Mouse (Mus musculus): ENCODE measurements around the gene Tmco2. TPM values are rescaled to one million over a fixed set of nuclear protein-coding genes. Genes with fewer than 3 reads are reported as not detected.
"Not testable (repeated sequence)": the region's sequence is repeated elsewhere in the genome, so short reads cannot be mapped to it uniquely, and the experiment has no call there.

The Tmco2 gene
- polyA plus RNA-seq, 1 experiment = not detected

GRCm38 (mm10) chr4:121065336-121065735 is 43.7 kb downstream of the Tmco2 start:
- H3K4me3 ChIP-seq (replicated peaks; ENCODE audit: extremely low read depth, low read depth, low read length) = no peak overlapping the region
- WGBS = 64% methylated on average over 2 of the region's 2 CpGs
- TF ChIP-seq POLR2A (IDR thresholded peaks at IDR 0.05; ENCODE audit: borderline replicate concordance, extremely low read depth, low read depth, low read length) (no peak), CTCF (IDR thresholded peaks at IDR 0.05; ENCODE audit: insufficient read depth, low read length) (no peak)
- H3K4me1 ChIP-seq (ENCODE audit: control insufficient read depth, insufficient read depth, low read length) = no peaks in the 10 kb centered on the region
- no peak for DNase-seq

- H3K4me1 ChIP-seq (ENCODE audit: control insufficient read depth, insufficient read depth, low read length); DNase-seq; H3K4me3 ChIP-seq (replicated peaks; ENCODE audit: extremely low read depth, low read depth, low read length): not testable (repeated sequence)
- 85% methylated on average over 10 of the region's 10 CpGs for WGBS
Observed at GRCm38 (mm10) chr4:121059218-121059617, 49.8 kb downstream of the Tmco2 start.

- TF ChIP-seq POLR2A (IDR thresholded peaks at IDR 0.05; ENCODE audit: borderline replicate concordance, extremely low read depth, low read depth, low read length) (no peak), CTCF (IDR thresholded peaks at IDR 0.05; ENCODE audit: insufficient read depth, low read length) (no peak)
- 49% methylated on average over 2 of the region's 2 CpGs for WGBS
- no peak for DNase-seq
Observed at GRCm38 (mm10) chr4:121057032-121057431, 52.0 kb downstream of the Tmco2 start.

GRCm38 (mm10) chr4:121056342-121056741 is 52.7 kb downstream of the Tmco2 start:
- Histone ChIP-seq H3K4me3 (replicated peaks; ENCODE audit: extremely low read depth, low read depth, low read length) (no peak overlapping the region), H3K4me1 (ENCODE audit: control insufficient read depth, insufficient read depth, low read length) (no peaks in the 10 kb centered on the region)
- TF ChIP-seq POLR2A (IDR thresholded peaks at IDR 0.05; ENCODE audit: borderline replicate concordance, extremely low read depth, low read depth, low read length) = no peak
- TF ChIP-seq CTCF (IDR thresholded peaks at IDR 0.05; ENCODE audit: insufficient read depth, low read length) = peak; percentile 67
- 61% methylated on average over 3 of the region's 3 CpGs for WGBS
- no peak for DNase-seq

More at GRCm38 (mm10) chr4:121057032-121057431, 52.0 kb downstream of the Tmco2 start:
- H3K4me1 ChIP-seq (ENCODE audit: control insufficient read depth, insufficient read depth, low read length) = no peaks in the 10 kb centered on the region
- H3K4me3 ChIP-seq (replicated peaks; ENCODE audit: extremely low read depth, low read depth, low read length) = no peak overlapping the region

Other genes starting within 250 kb of the Tmco2 start
- 3.3 and 5.4 TPM in 2 replicates for gene Exo5, start 184.2 kb downstream of the Tmco2 start, polyA plus RNA-seq (2012; rRNA removed)
- gene Zfp69, start 157.5 kb downstream of the Tmco2 start, polyA plus RNA-seq (2012; rRNA removed) = 3.5 and 4.3 TPM in 2 replicates
- gene Smap2, start 92.0 kb downstream of the Tmco2 start, polyA plus RNA-seq (2012; rRNA removed) = 17.6 and 24.9 TPM in 2 replicates
- 0.30 TPM in 1 of 2 replicates, not detected in the other for gene Col9a2, start 69.8 kb downstream of the Tmco2 start, polyA plus RNA-seq (2012; rRNA removed)
- gene Zmpste24, start 11.0 kb downstream of the Tmco2 start, polyA plus RNA-seq (2012; rRNA removed) = 17.6 and 23.1 TPM in 2 replicates
- 2.8 and 3.9 TPM in 2 replicates for gene Rlf, start 105.9 kb upstream of the Tmco2 start, polyA plus RNA-seq (2012; rRNA removed)
- not detected in 2 replicates for gene Gm12888, start 215.7 kb upstream of the Tmco2 start, polyA plus RNA-seq (2012; rRNA removed)